Mouse (Mus musculus) hindbrain, postnatal 0 days (tissue): ENCODE measurements at regions not wholly inside any gene's neighbourhood (a gene's known extent, or its start where the extent isn't known, plus 50 kb on each side); places are given as distances from the start of the nearest gene placed in this dataset.
A peak's percentile ranks its signal among the peaks of the same experiment; 100 is the strongest.

Experiments used
- ATAC-seq: fragments of 200-750 bp; cut with Nextera tagmentation; 2 replicates; pipeline ENCODE4 v1.8.0; 2017; ENCODE audit warnings: mild to moderate bottlenecking, moderate TSS enrichment, moderate library complexity
- DNase-seq: peaks from one replicate; pipeline ENCODE4 v3.0.0-alpha.2; 2015; ENCODE audit warnings: low spot score
- H3K27ac ChIP-seq: fragments of 300-500 bp; sonication (generic); 2 replicates; pipeline ENCODE4 v1.5.1; 2014; ENCODE audit warnings: mild to moderate bottlenecking
- H3K27me3 ChIP-seq: fragments of 300-500 bp; sonication (generic); 2 replicates; pipeline ENCODE4 v1.6.1; 2014; ENCODE audit warnings: low read length, mixed read lengths; ENCODE audit not compliant: insufficient read depth
- H3K36me3 ChIP-seq: fragments of 300-500 bp; sonication (generic); 2 replicates; pipeline ENCODE4 v1.6.1; 2014; ENCODE audit warnings: low read length, mixed read lengths; ENCODE audit not compliant: insufficient read depth
- H3K4me1 ChIP-seq: fragments of 300-500 bp; sonication (generic); 2 replicates; pipeline ENCODE4 v1.6.1; 2014; ENCODE audit warnings: antibody characterized with exemption, low read length, mixed read lengths; ENCODE audit not compliant: insufficient read depth
- H3K4me2 ChIP-seq: fragments of 300-500 bp; sonication (generic); 2 replicates; pipeline ENCODE4 v1.6.1; 2014; ENCODE audit warnings: low read depth, mild to moderate bottlenecking, low read length, moderate library complexity, mixed read lengths
- H3K4me3 ChIP-seq: fragments of 300-500 bp; sonication (generic); 2 replicates; pipeline ENCODE4 v1.5.1; 2014; ENCODE audit warnings: low read length
- H3K9ac ChIP-seq: fragments of 300-500 bp; sonication (generic); replicated peaks from 2 replicates; pipeline ENCODE4 v1.6.1; 2014; ENCODE audit warnings: mild to moderate bottlenecking, low read length, moderate library complexity, mixed read lengths
- H3K9me3 ChIP-seq: fragments of 300-500 bp; sonication (generic); 2 replicates; pipeline ENCODE4 v1.6.1; 2016; ENCODE audit warnings: low read length, mixed read lengths
- CTCF ChIP-seq: IDR thresholded peaks from 2 replicates; pipeline ENCODE4 v1.5.1; 2016; ENCODE audit warnings: antibody characterized with exemption, control low read depth, low read depth
- whole genome bisulfite sequencing: fragments of 180-500 bp; shearing (Covaris S2); extraction: QIAGEN DNeasy Blood & Tissue Kit; methylation state at CpG from one replicate; pipeline ENCODE4 v1.1.7; 2014; 5-methylcytosine and 5-hydroxymethylcytosine counted together

GRCm38 (mm10) chr5:51099902-51100301 is 467.6 kb downstream of the Ppargc1a start:
- Histone ChIP-seq H3K9me3 (no peaks in the 10 kb centered on the region), H3K27me3 (no peaks in the 10 kb centered on the region), H3K9ac (no peak overlapping the region), H3K4me2 (no peak overlapping the region), H3K4me3 (no peak overlapping the region), H3K4me1 (no peaks in the 10 kb centered on the region), H3K36me3 (no peaks in the 10 kb centered on the region), H3K27ac (no peak overlapping the region)
- ATAC-seq (no peak), DNase-seq (no peak)
- WGBS = 89% methylated on average over 3 of the region's 3 CpGs
- no peak for TF ChIP-seq CTCF

- 83% methylated on average over 8 of the region's 8 CpGs for WGBS
- Histone ChIP-seq H3K27ac (no peak overlapping the region), H3K4me2 (no peak overlapping the region), H3K4me3 (no peak overlapping the region), H3K4me1 (no peaks in the 10 kb centered on the region), H3K36me3 (no peaks in the 10 kb centered on the region), H3K9me3 (no peaks in the 10 kb centered on the region), H3K9ac (no peak overlapping the region), H3K27me3 (no peaks in the 10 kb centered on the region)
- ATAC-seq (no peak), DNase-seq (no peak)
- TF ChIP-seq CTCF = no peak
These were observed 494.7 kb downstream of the Ppargc1a start for GRCm38 (mm10) chr5:51072674-51073468.

GRCm38 (mm10) chr5:51072146-51072545 is 495.4 kb downstream of the Ppargc1a start:
- no peak for DNase-seq
- Histone ChIP-seq H3K9me3 (no peaks in the 10 kb centered on the region), H3K27ac (no peak overlapping the region), H3K4me3 (no peak overlapping the region), H3K4me2 (no peak overlapping the region), H3K4me1 (no peaks in the 10 kb centered on the region), H3K9ac (no peak overlapping the region), H3K27me3 (no peaks in the 10 kb centered on the region), H3K36me3 (no peaks in the 10 kb centered on the region)
- no peak for TF ChIP-seq CTCF
- no peak for ATAC-seq
- 79% methylated on average over 2 of the region's 2 CpGs for WGBS

GRCm38 (mm10) chr5:51069668-51070067 is 497.9 kb downstream of the Ppargc1a start:
- Histone ChIP-seq H3K4me1 (no peaks in the 10 kb centered on the region), H3K9me3 (no peaks in the 10 kb centered on the region), H3K4me2 (no peak overlapping the region), H3K9ac (no peak overlapping the region), H3K27ac (no peak overlapping the region), H3K4me3 (no peak overlapping the region), H3K36me3 (no peaks in the 10 kb centered on the region), H3K27me3 (no peaks in the 10 kb centered on the region)
- WGBS = 48% methylated on average over 1 of the region's 1 CpGs
- ATAC-seq (no peak), DNase-seq (no peak)
- TF ChIP-seq CTCF = no peak

- Histone ChIP-seq H3K9me3 (no peaks in the 10 kb centered on the region), H3K4me1 (no peaks in the 10 kb centered on the region), H3K27ac (no peak overlapping the region), H3K36me3 (no peaks in the 10 kb centered on the region), H3K27me3 (no peaks in the 10 kb centered on the region), H3K4me3 (no peak overlapping the region), H3K9ac (no peak overlapping the region), H3K4me2 (no peak overlapping the region)
- DNase-seq (peak; percentile 33), ATAC-seq (no peak)
- no peak for TF ChIP-seq CTCF
- 43% methylated on average over 2 of the region's 2 CpGs for WGBS
These were observed 521.7 kb downstream of the Ppargc1a start for GRCm38 (mm10) chr5:51045872-51046271.

GRCm38 (mm10) chr5:51041541-51042217 is 525.8 kb downstream of the Ppargc1a start:
- no peak for TF ChIP-seq CTCF
- 86% methylated on average over 6 of the region's 6 CpGs for WGBS
- no peak overlapping the region for H3K27ac ChIP-seq
- H3K4me1 ChIP-seq = no peaks in the 10 kb centered on the region
- no peak overlapping the region for H3K9ac ChIP-seq
- DNase-seq (no peak), ATAC-seq (no peak)
- H3K9me3 ChIP-seq = no peaks in the 10 kb centered on the region
- no peaks in the 10 kb centered on the region for H3K27me3 ChIP-seq
- no peak overlapping the region for H3K4me3 ChIP-seq
- no peak overlapping the region for H3K4me2 ChIP-seq
- H3K36me3 ChIP-seq = no peaks in the 10 kb centered on the region

- H3K4me3 ChIP-seq = no peak overlapping the region
These were observed 526.6 kb downstream of the Ppargc1a start for GRCm38 (mm10) chr5:51040926-51041325.

More at GRCm38 (mm10) chr5:51040926-51041325, 526.6 kb downstream of the Ppargc1a start:
- no peak for TF ChIP-seq CTCF
- Histone ChIP-seq H3K9ac (no peak overlapping the region), H3K4me1 (no peaks in the 10 kb centered on the region), H3K27me3 (no peaks in the 10 kb centered on the region), H3K27ac (no peak overlapping the region), H3K4me2 (no peak overlapping the region), H3K36me3 (no peaks in the 10 kb centered on the region), H3K9me3 (no peaks in the 10 kb centered on the region)
- DNase-seq (no peak), ATAC-seq (no peak)
- 84% methylated on average over 6 of the region's 6 CpGs for WGBS
